Mouse (Mus musculus) spleen, adult 2 months (tissue): ENCODE measurements around the gene Uroc1. TPM values are rescaled to one million over a fixed set of nuclear protein-coding genes. Genes with fewer than 3 reads are reported as not detected.

ENCODE experiments used
- DNase-seq, 2 experiments: peaks; one replicate each; pipeline versions ENCODE4 v3.0.0 to v3.0.0-alpha.2; 2012 to 2021; ENCODE audit warnings: low spot score in 2 of 2, low read depth in 1 of 2
- H3K27ac ChIP-seq: fragments of 200-500 bp; 2 replicates; pipeline ENCODE4 v1.5.1; 2012; ENCODE audit warnings: low read length, inconsistent platforms; ENCODE audit not compliant: insufficient read depth
- H3K27me3 ChIP-seq: fragments of 200-500 bp; 2 replicates; pipeline ENCODE4 v1.6.1; 2012; ENCODE audit warnings: mild to moderate bottlenecking, moderate library complexity, low read length, inconsistent platforms; ENCODE audit not compliant: control insufficient read depth, insufficient read depth
- H3K36me3 ChIP-seq: fragments of 200-500 bp; 2 replicates; pipeline ENCODE4 v1.6.1; 2012; ENCODE audit warnings: mild to moderate bottlenecking, low read length, inconsistent platforms; ENCODE audit not compliant: control insufficient read depth, insufficient read depth
- H3K4me1 ChIP-seq: fragments of 200-500 bp; 2 replicates; pipeline ENCODE4 v1.6.1; 2011; ENCODE audit warnings: inconsistent platforms; ENCODE audit not compliant: control insufficient read depth, insufficient read depth, insufficient read length
- H3K4me3 ChIP-seq: fragments of 200-500 bp; 2 replicates; pipeline ENCODE4 v1.5.1; 2011; ENCODE audit warnings: mild to moderate bottlenecking, inconsistent platforms; ENCODE audit not compliant: insufficient read depth, insufficient read length; ENCODE audit errors: extremely low read depth
- CTCF ChIP-seq: fragments of 200-500 bp; IDR thresholded peaks from 2 replicates; pipeline ENCODE4 v1.5.1; 2011; ENCODE audit warnings: mild to moderate bottlenecking, inconsistent platforms; ENCODE audit not compliant: insufficient read depth, insufficient read length, insufficient replicate concordance; ENCODE audit errors: extremely low read depth
- POLR2A ChIP-seq: fragments of 200-500 bp; IDR thresholded peaks from 2 replicates; pipeline ENCODE4 v1.6.1; 2011; ENCODE audit warnings: low read depth, low read length, inconsistent platforms
- WGBS: fragments of 180-500 bp; shearing (Covaris S2); methylation state at CpG from one replicate; pipeline ENCODE4 v1.1.7; 2018; 5-methylcytosine and 5-hydroxymethylcytosine counted together
- polyA plus RNA-seq: library from polyadenylated mRNA; depleted of rRNA; stranded (reverse); fragments of >200 nt; gene quantifications from 2 replicates; pipeline ENCODE4 v1.2.3, GENCODE M21; 2012; rRNA removed

Gene Uroc1
- 0.02 TPM in 2 replicates for polyA plus RNA-seq

- Histone ChIP-seq H3K4me3 (no peak within 1 kb of the TSS), H3K4me1 (no peaks in the 10 kb centered on the region), H3K36me3 (no peaks in the 10 kb centered on the region), H3K27me3 (no peaks in the 10 kb centered on the region), H3K27ac (no peak within 1 kb of the TSS)
- TF ChIP-seq POLR2A (no peak), CTCF (no peak)
- WGBS = 82% methylated on average over 7 of the region's 7 CpGs
- DNase-seq = no peak
Observed at GRCm38 (mm10) chr6:90332561-90333425, at the start of gene Uroc1. Gene Uroc1, plus strand, starts transcription at chr6:90333284.

DNA sequence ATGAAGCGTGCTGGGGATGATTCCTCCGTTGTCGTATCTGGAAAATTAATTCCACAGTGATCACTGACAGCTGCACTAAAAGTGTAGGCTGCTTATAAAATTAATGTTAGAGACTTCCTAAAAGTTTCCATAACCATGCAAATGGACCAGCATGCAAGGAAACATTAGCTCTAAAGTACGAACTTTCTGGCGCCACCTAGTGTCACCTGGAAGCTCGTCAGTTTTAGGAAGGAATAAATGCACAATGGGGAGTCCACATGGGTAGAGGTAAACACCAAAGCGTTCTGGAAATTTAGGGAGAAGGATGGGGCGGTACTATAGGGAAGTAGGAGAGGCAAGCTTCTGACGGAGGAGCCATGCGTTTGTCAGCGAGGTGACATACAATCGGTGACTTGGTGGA, 44.8 kb upstream of the Uroc1 start:
- Histone ChIP-seq H3K27me3 (no peaks in the 10 kb centered on the region), H3K36me3 (no peaks in the 10 kb centered on the region), H3K4me1 (no peaks in the 10 kb centered on the region), H3K27ac (no peak overlapping the region), H3K4me3 (no peak overlapping the region)
- 55% methylated on average over 12 of the region's 12 CpGs for WGBS
- no peak for DNase-seq
- no peak for TF ChIP-seq POLR2A
- no peak for TF ChIP-seq CTCF

- Histone ChIP-seq H3K27ac (no peak within 1 kb of the TSS), H3K27me3 (no peaks in the 10 kb centered on the region), H3K4me1 (no peaks in the 10 kb centered on the region), H3K4me3 (no peak within 1 kb of the TSS), H3K36me3 (no peaks in the 10 kb centered on the region)
- no peak for TF ChIP-seq CTCF
- no peak for TF ChIP-seq POLR2A
- DNase-seq = no peak
- 93% methylated on average over 1 of the region's 1 CpGs for WGBS
Observed at GRCm38 (mm10) chr6:90300919-90301318, 32.2 kb upstream of the Uroc1 start, which contains the start of gene BC048671. Gene BC048671, plus strand, starts transcription at chr6:90301219.

DNA sequence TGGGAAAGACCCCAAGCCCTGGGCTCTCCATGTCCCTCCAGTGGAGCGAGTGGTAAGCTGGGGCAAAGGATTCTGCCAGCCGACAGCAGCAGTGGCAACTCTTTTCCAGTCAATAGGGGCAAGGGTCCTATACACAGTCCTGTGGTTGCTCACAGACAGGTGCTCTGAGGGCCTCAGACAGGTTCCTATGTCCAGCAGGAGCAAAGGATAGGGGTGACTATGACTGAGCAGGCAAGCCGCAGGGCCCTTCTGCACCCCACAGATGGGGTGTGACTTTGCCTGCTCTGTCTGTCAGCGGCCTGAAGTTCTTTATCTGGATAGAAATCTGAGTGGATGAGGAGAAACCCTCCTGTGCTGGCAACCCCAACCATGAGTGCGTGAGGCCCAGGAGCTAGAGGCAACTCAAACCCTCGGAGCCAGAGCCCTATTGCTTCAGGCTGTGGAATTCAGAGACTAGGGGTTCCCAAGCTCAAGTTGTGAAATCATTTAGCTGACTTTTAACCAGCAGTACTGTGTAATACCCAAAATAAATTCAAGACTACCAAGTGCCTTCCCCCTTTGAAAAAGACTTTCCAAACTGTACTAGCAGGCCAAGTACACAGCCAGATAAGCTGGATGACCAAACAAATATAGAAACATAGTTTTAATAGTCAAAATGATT, 26.6 kb upstream of the Uroc1 start:
- Histone ChIP-seq H3K27me3 (no peaks in the 10 kb centered on the region), H3K27ac (no peak overlapping the region), H3K36me3 (no peaks in the 10 kb centered on the region), H3K4me3 (no peak overlapping the region), H3K4me1 (no peaks in the 10 kb centered on the region; the same call in 1 of the 2 replicates)
- TF ChIP-seq POLR2A (no peak), CTCF (no peak)
- 81% methylated on average over 6 of the region's 6 CpGs for WGBS
- no peak for DNase-seq

GRCm38 (mm10) chr6:90308839-90309778, 24.0 kb upstream of the Uroc1 start:
- Histone ChIP-seq H3K27ac (no peak overlapping the region), H3K36me3 (no peaks in the 10 kb centered on the region), H3K4me3 (no peak overlapping the region), H3K27me3 (no peaks in the 10 kb centered on the region), H3K4me1 (no peaks in the 10 kb centered on the region; the same call in 1 of the 2 replicates)
- no peak for TF ChIP-seq CTCF
- TF ChIP-seq POLR2A = no peak
- WGBS = 88% methylated on average over 87 of the region's 87 CpGs
- DNase-seq = no peak

DNA sequence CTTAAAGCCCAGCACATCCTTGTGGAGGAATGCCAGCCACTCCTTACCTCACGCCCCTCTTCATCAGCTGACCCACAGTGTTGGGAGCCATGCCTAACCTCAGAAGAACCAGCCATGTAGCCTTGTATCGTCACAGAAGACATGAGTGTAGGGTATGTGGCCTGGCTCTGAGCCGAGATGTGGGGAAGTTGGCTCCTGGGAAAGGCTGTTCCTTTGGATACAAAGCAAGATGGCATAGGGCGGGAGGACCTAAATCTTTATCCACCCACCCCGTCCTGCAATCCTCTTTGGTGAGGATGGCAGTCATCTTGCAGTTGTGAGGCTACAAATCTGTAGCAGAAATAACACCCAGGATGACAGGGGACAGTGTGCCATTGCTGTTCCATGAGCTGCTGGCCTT, 17.1 kb upstream of the Uroc1 start:
- no peak overlapping the region for H3K27ac ChIP-seq

More for the DNA sequence above, 17.1 kb upstream of the Uroc1 start:
- no peak for TF ChIP-seq POLR2A
- no peak for TF ChIP-seq CTCF
- DNase-seq = no peak
- H3K4me3 ChIP-seq = no peak overlapping the region
- H3K4me1 ChIP-seq = no peaks in the 10 kb centered on the region
- H3K27me3 ChIP-seq = no peaks in the 10 kb centered on the region
- no peaks in the 10 kb centered on the region for H3K36me3 ChIP-seq
- WGBS = 80% methylated on average over 5 of the region's 5 CpGs
